Mouse (Mus musculus): ENCODE measurements around the gene Lbx1. TPM values are rescaled to one million over a fixed set of nuclear protein-coding genes. Genes with fewer than 3 reads are reported as not detected.
A peak's percentile ranks its signal among the peaks of the same experiment; 100 is the strongest.

The Lbx1 gene
- polyA plus RNA-seq, 1 experiment: not detected

- Histone ChIP-seq H3K4me3 (ENCODE audit: control insufficient read depth, low read depth, low read length) (no peak overlapping the region), H3K27me3 (ENCODE audit: control insufficient read depth, insufficient read depth, low read length) (peaks cover 9% of the 10 kb centered on the region)
- TF ChIP-seq CTCF (IDR thresholded peaks at IDR 0.05; ENCODE audit: control insufficient read depth, insufficient read depth, insufficient replicate concordance, low read depth, low read length) (no peak), POLR2A (IDR thresholded peaks at IDR 0.05; ENCODE audit: control insufficient read depth, low read depth, low read length) (no peak)
Measured at GRCm38 (mm10) chr19:45224286-45224559, 11.4 kb downstream of the Lbx1 start.

DNA sequence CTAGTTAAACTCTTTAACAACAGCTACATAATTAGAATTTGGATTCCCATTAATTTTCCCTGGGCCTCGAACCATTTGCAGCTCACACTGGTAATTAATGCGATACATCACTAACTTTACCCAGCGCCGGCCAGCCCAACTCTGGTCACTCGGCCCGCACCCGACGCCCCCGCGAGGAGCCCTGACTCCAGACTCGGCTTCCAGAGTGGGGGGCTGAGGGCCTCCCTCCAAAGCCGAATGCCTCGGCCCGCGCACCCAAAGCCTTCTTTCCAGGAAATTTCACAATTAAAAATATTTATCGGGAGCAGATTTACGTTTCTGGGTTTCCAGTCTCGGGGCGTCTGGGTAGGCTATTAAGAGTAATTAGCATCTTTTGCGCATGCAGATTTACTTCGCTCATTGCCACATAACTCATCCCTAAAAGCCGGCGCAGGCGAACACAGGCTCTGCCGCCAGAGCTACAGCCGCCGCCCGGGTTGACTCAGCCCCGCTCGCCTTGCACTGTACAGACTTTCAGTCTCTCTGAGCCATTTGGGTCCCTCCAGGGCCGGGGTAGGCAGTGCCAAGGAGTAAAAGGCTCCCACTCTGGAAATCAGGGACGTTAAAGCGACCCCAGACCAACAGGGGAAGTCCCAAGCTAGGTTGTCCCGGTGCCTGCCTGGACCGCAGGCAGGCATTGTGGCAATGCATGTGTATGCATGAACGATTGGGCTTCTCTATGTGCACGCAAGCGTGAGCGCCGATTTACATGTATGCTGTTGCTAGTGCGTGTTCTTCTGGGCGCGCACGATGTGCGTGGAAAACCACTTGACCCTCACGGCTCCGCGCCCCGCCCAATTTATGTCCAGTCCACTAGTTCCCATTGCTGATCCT, 12.0 kb downstream of the Lbx1 start:
- Histone ChIP-seq H3K4me1 (ENCODE audit: control insufficient read depth, insufficient read depth, low read length) (peaks cover 9% of the 10 kb centered on the region), H3K4me3 (ENCODE audit: control insufficient read depth, low read depth, low read length) (no peak overlapping the region), H3K27ac (ENCODE audit: control insufficient read depth, insufficient read depth, low read depth, low read length) (no peak overlapping the region), H3K36me3 (ENCODE audit: control insufficient read depth, insufficient read depth, low read length) (no peaks in the 10 kb centered on the region), H3K27me3 (ENCODE audit: control insufficient read depth, insufficient read depth, low read length) (peaks cover 6% of the 10 kb centered on the region)
- TF ChIP-seq POLR2A (IDR thresholded peaks at IDR 0.05; ENCODE audit: control insufficient read depth, low read depth, low read length) (no peak), CTCF (IDR thresholded peaks at IDR 0.05; ENCODE audit: control insufficient read depth, insufficient read depth, insufficient replicate concordance, low read depth, low read length) (no peak)

More at GRCm38 (mm10) chr19:45224286-45224559, 11.4 kb downstream of the Lbx1 start:
- Histone ChIP-seq H3K4me1 (ENCODE audit: control insufficient read depth, insufficient read depth, low read length) (peaks cover 9% of the 10 kb centered on the region), H3K27ac (ENCODE audit: control insufficient read depth, insufficient read depth, low read depth, low read length) (no peak overlapping the region), H3K36me3 (ENCODE audit: control insufficient read depth, insufficient read depth, low read length) (no peaks in the 10 kb centered on the region)

DNA sequence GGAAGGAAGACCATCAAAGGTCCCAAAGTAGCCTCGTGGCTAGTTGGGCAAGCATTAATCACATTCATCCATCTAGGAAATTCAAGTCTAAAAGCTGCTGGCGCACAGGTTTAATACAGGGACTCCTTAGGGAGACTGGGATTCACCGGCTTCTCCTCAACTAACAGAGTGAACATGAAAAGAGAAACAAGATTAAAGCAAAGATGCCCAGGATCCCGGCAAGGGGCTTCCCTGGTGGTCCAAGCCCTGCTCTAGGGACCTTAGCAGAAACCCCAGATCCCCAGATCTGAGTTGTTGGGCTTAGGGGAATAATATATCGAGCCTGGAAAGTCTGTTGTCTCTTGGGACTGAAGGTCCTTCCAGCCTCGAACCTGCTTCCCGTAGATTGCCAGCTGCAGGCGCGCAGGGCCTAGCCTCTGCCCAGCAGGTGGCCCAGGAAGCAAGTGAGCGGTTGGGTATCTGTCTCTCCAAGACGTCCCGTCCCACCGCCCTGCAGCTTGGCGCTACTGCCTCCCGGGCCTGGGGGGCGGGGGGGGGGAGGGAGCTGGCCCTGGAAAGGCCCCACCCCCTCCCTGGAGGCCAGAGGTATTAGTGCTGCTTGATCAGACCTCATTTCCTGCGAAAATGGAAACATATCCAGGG, 13.3 kb downstream of the Lbx1 start:
- no peak overlapping the region for H3K4me3 ChIP-seq (ENCODE audit: control insufficient read depth, low read depth, low read length)
- H3K4me1 ChIP-seq (ENCODE audit: control insufficient read depth, insufficient read depth, low read length): peaks cover 9% of the 10 kb centered on the region
- TF ChIP-seq POLR2A (IDR thresholded peaks at IDR 0.05; ENCODE audit: control insufficient read depth, low read depth, low read length) (no peak), CTCF (IDR thresholded peaks at IDR 0.05; ENCODE audit: control insufficient read depth, insufficient read depth, insufficient replicate concordance, low read depth, low read length) (no peak)
- no peak overlapping the region for H3K27ac ChIP-seq (ENCODE audit: control insufficient read depth, insufficient read depth, low read depth, low read length)
- H3K27me3 ChIP-seq (ENCODE audit: control insufficient read depth, insufficient read depth, low read length): peaks cover 6% of the 10 kb centered on the region
- no peaks in the 10 kb centered on the region for H3K36me3 ChIP-seq (ENCODE audit: control insufficient read depth, insufficient read depth, low read length)

DNA sequence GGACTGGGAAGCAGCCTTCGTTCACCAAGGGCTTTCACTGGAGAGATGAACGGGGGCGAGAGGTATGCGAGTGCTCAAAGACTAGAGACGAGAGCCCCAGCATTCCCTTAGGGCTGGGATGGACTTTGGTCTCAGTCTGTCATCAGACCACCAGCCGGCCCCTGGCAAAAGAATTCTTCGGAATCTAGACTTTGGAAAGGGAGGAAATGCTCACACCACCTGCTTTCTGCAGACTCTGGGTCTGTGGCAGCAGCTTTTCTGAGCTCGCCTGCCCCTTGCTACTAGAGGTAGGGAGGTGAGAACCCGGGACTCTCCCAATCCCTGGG, 14.2 kb downstream of the Lbx1 start:
- peaks cover 6% of the 10 kb centered on the region for H3K27me3 ChIP-seq (ENCODE audit: control insufficient read depth, insufficient read depth, low read length)

GRCm38 (mm10) chr19:45220593-45221457, 14.8 kb downstream of the Lbx1 start:
- Histone ChIP-seq H3K36me3 (ENCODE audit: control insufficient read depth, insufficient read depth, low read length) (no peaks in the 10 kb centered on the region), H3K27me3 (ENCODE audit: control insufficient read depth, insufficient read depth, low read length) (peaks cover 6% of the 10 kb centered on the region), H3K27ac (ENCODE audit: control insufficient read depth, insufficient read depth, low read depth, low read length) (no peak overlapping the region), H3K4me1 (ENCODE audit: control insufficient read depth, insufficient read depth, low read length) (peaks cover 9% of the 10 kb centered on the region), H3K4me3 (ENCODE audit: control insufficient read depth, low read depth, low read length) (peak overlapping the region; percentile 23)
- peak; percentile 98 for TF ChIP-seq CTCF (IDR thresholded peaks at IDR 0.05; ENCODE audit: control insufficient read depth, insufficient read depth, insufficient replicate concordance, low read depth, low read length)
- TF ChIP-seq POLR2A (IDR thresholded peaks at IDR 0.05; ENCODE audit: control insufficient read depth, low read depth, low read length): no peak

More for the DNA sequence above, 14.2 kb downstream of the Lbx1 start:
- TF ChIP-seq CTCF (IDR thresholded peaks at IDR 0.05; ENCODE audit: control insufficient read depth, insufficient read depth, insufficient replicate concordance, low read depth, low read length) (no peak), POLR2A (IDR thresholded peaks at IDR 0.05; ENCODE audit: control insufficient read depth, low read depth, low read length) (no peak)
- Histone ChIP-seq H3K4me3 (ENCODE audit: control insufficient read depth, low read depth, low read length) (peak overlapping the region; percentile 23), H3K4me1 (ENCODE audit: control insufficient read depth, insufficient read depth, low read length) (peaks cover 9% of the 10 kb centered on the region), H3K36me3 (ENCODE audit: control insufficient read depth, insufficient read depth, low read length) (no peaks in the 10 kb centered on the region), H3K27ac (ENCODE audit: control insufficient read depth, insufficient read depth, low read depth, low read length) (no peak overlapping the region)

DNA sequence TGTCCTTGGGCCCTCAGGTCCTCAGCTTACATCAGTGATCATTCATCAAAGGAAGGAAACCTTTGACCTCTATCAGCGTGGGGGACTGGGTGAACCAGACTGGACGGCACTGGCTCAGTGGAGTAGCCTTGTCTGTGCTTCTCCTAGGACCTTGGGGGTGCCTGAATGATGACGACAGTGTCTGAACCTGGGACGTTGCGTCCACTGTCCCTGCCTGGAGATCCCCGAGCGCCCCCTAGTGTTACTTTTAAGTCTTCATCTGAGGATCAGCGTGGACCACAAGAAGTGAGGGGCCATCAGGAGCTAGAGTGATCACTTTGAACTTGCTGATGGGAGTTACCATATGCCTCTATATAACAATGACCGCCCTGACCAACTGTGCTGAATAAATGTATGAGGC, 19.4 kb downstream of the Lbx1 start:
- no peak overlapping the region for H3K4me3 ChIP-seq (ENCODE audit: control insufficient read depth, low read depth, low read length)
- H3K36me3 ChIP-seq (ENCODE audit: control insufficient read depth, insufficient read depth, low read length): no peaks in the 10 kb centered on the region
- H3K4me1 ChIP-seq (ENCODE audit: control insufficient read depth, insufficient read depth, low read length): peaks cover 5% of the 10 kb centered on the region
- no peak overlapping the region for H3K27ac ChIP-seq (ENCODE audit: control insufficient read depth, insufficient read depth, low read depth, low read length)
- peak; percentile 46; the same call in 1 of the 2 replicates for TF ChIP-seq CTCF (IDR thresholded peaks at IDR 0.05; ENCODE audit: control insufficient read depth, insufficient read depth, insufficient replicate concordance, low read depth, low read length)
- no peak for TF ChIP-seq POLR2A (IDR thresholded peaks at IDR 0.05; ENCODE audit: control insufficient read depth, low read depth, low read length)
- 0 out of 2 replicates have a peak, but pooled peaks cover under 1% of the 10 kb centered on the region for H3K27me3 ChIP-seq (ENCODE audit: control insufficient read depth, insufficient read depth, low read length)

DNA sequence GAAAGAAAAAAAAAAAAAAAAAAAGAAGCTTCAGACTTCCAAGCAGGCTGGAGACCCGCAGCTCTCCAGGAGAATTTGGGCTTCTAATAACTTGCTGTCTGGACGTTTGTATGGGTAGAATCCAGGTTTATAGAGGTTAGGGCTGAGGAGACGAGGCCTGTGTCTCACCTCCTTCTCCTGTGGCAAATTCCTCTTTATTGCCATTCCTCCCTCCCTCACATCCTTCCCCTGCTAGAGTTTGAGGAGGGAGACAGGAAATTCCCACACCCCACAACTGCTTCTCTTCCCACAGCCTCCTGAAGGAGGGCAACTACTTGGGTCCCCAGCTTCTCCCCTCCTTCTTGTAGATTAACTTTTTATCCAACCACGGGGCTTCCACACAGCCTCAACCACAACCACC, 20.2 kb downstream of the Lbx1 start:
- Histone ChIP-seq H3K4me3 (ENCODE audit: control insufficient read depth, low read depth, low read length) (no peak overlapping the region), H3K27ac (ENCODE audit: control insufficient read depth, insufficient read depth, low read depth, low read length) (no peak overlapping the region), H3K36me3 (ENCODE audit: control insufficient read depth, insufficient read depth, low read length) (no peaks in the 10 kb centered on the region), H3K4me1 (ENCODE audit: control insufficient read depth, insufficient read depth, low read length) (no peaks in the 10 kb centered on the region), H3K27me3 (ENCODE audit: control insufficient read depth, insufficient read depth, low read length) (no peaks in the 10 kb centered on the region)
- TF ChIP-seq POLR2A (IDR thresholded peaks at IDR 0.05; ENCODE audit: control insufficient read depth, low read depth, low read length) (no peak), CTCF (IDR thresholded peaks at IDR 0.05; ENCODE audit: control insufficient read depth, insufficient read depth, insufficient replicate concordance, low read depth, low read length) (no peak)
